Mouse (Mus musculus) MEL (cell line): ENCODE measurements around the gene Irf2bp2. TPM values are rescaled to one million over a fixed set of nuclear protein-coding genes. Genes with fewer than 3 reads are reported as not detected.

Source experiments
- DNase-seq: peaks from one replicate; pipeline ENCODE4 v3.0.0; 2011; ENCODE audit warnings: low read depth, low spot score
- H3K27ac ChIP-seq: 2 replicates; pipeline ENCODE4 v1.5.1; 2012; ENCODE audit warnings: low read depth, mild to moderate bottlenecking, control low read depth, low read length, moderate library complexity; ENCODE audit not compliant: control insufficient read depth
- H3K27me3 ChIP-seq, 2 experiments: fragments of 150-350 bp in 1 of 2; sonication (generic) in 1 of 2; 2 replicates each; pipeline ENCODE4 v1.6.1; 2012; ENCODE audit warnings: low read length in 2 of 2, mild to moderate bottlenecking in 2 of 2, improper control_type of control experiment in 1 of 2, moderate library complexity in 1 of 2; ENCODE audit not compliant: insufficient read depth in 2 of 2, control insufficient read depth in 1 of 2
- H3K36me3 ChIP-seq, 2 experiments: 2 replicates each; pipeline ENCODE4 v1.6.1; 2012 to 2014; ENCODE audit warnings: low read length in 2 of 2, improper control_type of control experiment in 1 of 2, inconsistent platforms in 1 of 2, mild to moderate bottlenecking in 1 of 2; ENCODE audit not compliant: insufficient read depth in 2 of 2, control insufficient read depth in 1 of 2
- H3K4me1 ChIP-seq, 2 experiments: fragments of 150-350 bp in 1 of 2; sonication (generic) in 1 of 2; 2 replicates each; pipeline ENCODE4 v1.6.1; 2012; ENCODE audit warnings: low read length in 2 of 2, improper control_type of control experiment in 1 of 2, mild to moderate bottlenecking in 1 of 2; ENCODE audit not compliant: insufficient read depth in 2 of 2, control insufficient read depth in 1 of 2
- H3K4me3 ChIP-seq, 2 experiments: fragments of 150-350 bp in 1 of 2; sonication (generic) in 1 of 2; 2 replicates each; pipeline ENCODE4 v1.5.1; 2012; ENCODE audit warnings: low read depth in 2 of 2, low read length in 2 of 2, mild to moderate bottlenecking in 2 of 2, moderate library complexity in 2 of 2, control low read depth in 1 of 2, improper control_type of control experiment in 1 of 2; ENCODE audit not compliant: control insufficient read depth in 1 of 2, insufficient read depth in 1 of 2
- H3K79me2 ChIP-seq: 2 replicates; pipeline ENCODE4 v1.6.1; 2012; ENCODE audit warnings: mild to moderate bottlenecking, low read length, moderate library complexity; ENCODE audit not compliant: control insufficient read depth, poor library complexity, insufficient read depth
- H3K9ac ChIP-seq: 2 replicates; pipeline ENCODE4 v1.6.1; 2012; ENCODE audit warnings: low read depth, mild to moderate bottlenecking, control low read depth, low read length, moderate library complexity; ENCODE audit not compliant: control insufficient read depth, poor library complexity, severe bottlenecking
- H3K9me3 ChIP-seq: fragments of 150-350 bp; sonication (generic); replicated peaks from 2 replicates; pipeline ENCODE4 v1.6.1; 2012; ENCODE audit warnings: mild to moderate bottlenecking, low read length, improper control_type of control experiment, moderate library complexity; ENCODE audit not compliant: insufficient read depth
- BHLHE40 ChIP-seq: IDR thresholded peaks from 2 replicates; pipeline ENCODE4 v1.6.1; 2012; ENCODE audit warnings: low read depth, mild to moderate bottlenecking, inconsistent platforms, low read length, improper control_type of control experiment, borderline replicate concordance
- CHD2 ChIP-seq: IDR thresholded peaks from 2 replicates; pipeline ENCODE4 v1.6.1; 2011; ENCODE audit warnings: low read length, improper control_type of control experiment
- E2F4 ChIP-seq: IDR thresholded peaks from 2 replicates; pipeline ENCODE4 v1.6.1; 2011; ENCODE audit warnings: low read depth, low read length, improper control_type of control experiment, borderline replicate concordance
- ELF1 ChIP-seq: IDR thresholded peaks from 2 replicates; pipeline ENCODE4 v1.6.1; 2014; ENCODE audit warnings: low read depth, mild to moderate bottlenecking, inconsistent platforms, low read length, improper control_type of control experiment, moderate library complexity
- EP300 ChIP-seq, 2 experiments: IDR thresholded peaks; 2 replicates each; pipeline ENCODE4 v1.6.1; 2011; ENCODE audit warnings: improper control_type of control experiment in 2 of 2, low read length in 2 of 2, low read depth in 1 of 2, mild to moderate bottlenecking in 1 of 2
- HCFC1 ChIP-seq: IDR thresholded peaks from 2 replicates; pipeline ENCODE4 v1.6.1; 2012; ENCODE audit warnings: low read depth, mild to moderate bottlenecking, inconsistent platforms, low read length, improper control_type of control experiment, moderate library complexity
- MXI1 ChIP-seq: IDR thresholded peaks from 2 replicates; pipeline ENCODE4 v1.6.1; 2011; ENCODE audit warnings: mild to moderate bottlenecking, low read depth, low read length, improper control_type of control experiment
- NRF1 ChIP-seq: IDR thresholded peaks from 2 replicates; pipeline ENCODE4 v1.6.1; 2014; ENCODE audit warnings: low read depth, mild to moderate bottlenecking, inconsistent platforms, low read length, improper control_type of control experiment, moderate library complexity; ENCODE audit not compliant: poor library complexity, insufficient read depth, severe bottlenecking
- POLR2A ChIP-seq, 2 experiments: IDR thresholded peaks; 2 replicates each; pipeline ENCODE4 v1.6.1; 2011 to 2012; ENCODE audit warnings: low read length in 2 of 2, mild to moderate bottlenecking in 2 of 2, control low read depth in 1 of 2, improper control_type of control experiment in 1 of 2, low read depth in 1 of 2, moderate library complexity in 1 of 2; ENCODE audit not compliant: control insufficient read depth in 1 of 2, insufficient read depth in 1 of 2, poor library complexity in 1 of 2
- POLR2AphosphoS2 ChIP-seq: IDR thresholded peaks from 2 replicates; pipeline ENCODE4 v1.6.1; 2011; ENCODE audit warnings: low read length, improper control_type of control experiment
- RCOR1 ChIP-seq: IDR thresholded peaks from 2 replicates; pipeline ENCODE4 v1.6.1; 2012; ENCODE audit warnings: low read depth, mild to moderate bottlenecking, inconsistent platforms, low read length, improper control_type of control experiment
- TAL1 ChIP-seq: IDR thresholded peaks from 2 replicates; pipeline ENCODE4 v1.6.1; 2012; ENCODE audit warnings: mild to moderate bottlenecking, inconsistent platforms, low read length, moderate library complexity, mixed read lengths
- USF1 ChIP-seq: IDR thresholded peaks from 2 replicates; pipeline ENCODE4 v1.6.1; 2014; ENCODE audit warnings: low read depth, mild to moderate bottlenecking, inconsistent platforms, low read length, improper control_type of control experiment, moderate library complexity
- ZC3H11A ChIP-seq: IDR thresholded peaks from 2 replicates; pipeline ENCODE4 v1.6.1; 2012; ENCODE audit warnings: low read depth, mild to moderate bottlenecking, inconsistent platforms, low read length, improper control_type of control experiment
- ZNF384 ChIP-seq: IDR thresholded peaks from 2 replicates; pipeline ENCODE4 v1.6.1; 2012; ENCODE audit warnings: low read depth, mild to moderate bottlenecking, inconsistent platforms, low read length, improper control_type of control experiment
- polyA plus RNA-seq, 2 experiments: library from polyadenylated mRNA; stranded (reverse) in 1 of 2; unstranded in 1 of 2; fragments of >175 nt in 1 of 2; fragments of >200 nt in 1 of 2; gene quantifications; 2 replicates each; pipeline versions ENCODE4 v1.2.1 to v1.2.4; 2012; ENCODE audit warnings: low replicate concordance in 2 of 2, low read depth in 1 of 2; ENCODE audit not compliant: insufficient read length in 2 of 2, insufficient read depth in 1 of 2, missing spikeins in 1 of 2
- total RNA-seq: library from RNA; depleted of rRNA; stranded (reverse); fragments of 300-350 nt; gene quantifications from 2 replicates; pipeline ENCODE4 v1.2.3, GENCODE M21; 2012

Irf2bp2 gene
- total and polyA plus RNA-seq, 3 experiments = 17.1 to 30.4 TPM; not detected in 1

GRCm38 (mm10) chr8:126576919-126577318, 16.9 kb downstream of the Irf2bp2 start:
- no peak overlapping the region for H3K27ac ChIP-seq
- no peaks in the 10 kb centered on the region for H3K27me3 ChIP-seq
- H3K9ac ChIP-seq = no peak overlapping the region
- DNase-seq = no peak
- peaks cover 0 to 4% of the 10 kb centered on the region in 2 experiments; a peak in 2 of 4 replicates for H3K4me1 ChIP-seq
- no peak for TF ChIP-seq ZC3H11A
- TF ChIP-seq MXI1 = no peak
- TF ChIP-seq CHD2 = no peak
- no peak for TF ChIP-seq BHLHE40
- TF ChIP-seq ZNF384 = no peak
- TF ChIP-seq RCOR1 = no peak
- TF ChIP-seq POLR2A (IDR thresholded peaks at IDR 0.05; ENCODE audit: control insufficient read depth in 1 of 2, insufficient read depth in 1 of 2, low read depth in 1 of 2, low read length in 2 of 2, poor library complexity in 1 of 2) = no peak
- no peak for TF ChIP-seq TAL1
- TF ChIP-seq NRF1 = no peak
- TF ChIP-seq ELF1 = no peak
- TF ChIP-seq POLR2AphosphoS2 = no peak
- TF ChIP-seq USF1 = no peak
- TF ChIP-seq EP300 (IDR thresholded peaks at IDR 0.05; ENCODE audit: low read depth in 1 of 2, low read length in 2 of 2) = no peak
- no peak for TF ChIP-seq HCFC1
- no peak for TF ChIP-seq E2F4
- H3K9me3 ChIP-seq = no peaks in the 10 kb centered on the region
- H3K36me3 ChIP-seq = peaks cover 0 to 5% of the 10 kb centered on the region in 2 experiments; a peak in 2 of 4 replicates
- H3K79me2 ChIP-seq = no peaks in the 10 kb centered on the region
- H3K4me3 ChIP-seq = no peak overlapping the region

GRCm38 (mm10) chr8:126576086-126576485, 17.7 kb downstream of the Irf2bp2 start:
- no peak overlapping the region for H3K4me3 ChIP-seq
- no peak for TF ChIP-seq RCOR1
- no peak for TF ChIP-seq POLR2A (IDR thresholded peaks at IDR 0.05; ENCODE audit: control insufficient read depth in 1 of 2, insufficient read depth in 1 of 2, low read depth in 1 of 2, low read length in 2 of 2, poor library complexity in 1 of 2)
- no peak for TF ChIP-seq BHLHE40
- no peak for TF ChIP-seq MXI1

More at GRCm38 (mm10) chr8:126576086-126576485, 17.7 kb downstream of the Irf2bp2 start:
- Histone ChIP-seq H3K4me1 (peaks cover 0 to 4% of the 10 kb centered on the region in 2 experiments; a peak in 2 of 4 replicates), H3K79me2 (no peaks in the 10 kb centered on the region), H3K27ac (no peak overlapping the region), H3K9me3 (no peaks in the 10 kb centered on the region), H3K36me3 (peaks cover 0 to 5% of the 10 kb centered on the region in 2 experiments; a peak in 2 of 4 replicates), H3K27me3 (no peaks in the 10 kb centered on the region), H3K9ac (no peak overlapping the region)
- no peak for DNase-seq
